Comparison of ENCODE assay signal across 20 mouse cellular contexts in genomic region chr2:42370180-42371101, GRCm38 (mm10).
A peak's percentile ranks its signal among the peaks of the same experiment; 100 is the strongest.
DNase-seq lines count a peak whose midpoint lies in the region; ATAC-seq and TF ChIP-seq lines count a peak whose summit lies in the region.
"Had no signal": no experiment of that assay in that cellular context is flagged by ENCODE, and none has a peak within 500 bp of the region (broad histone marks: within the 10 kb centered on the region; RNA-seq: fewer than 3 reads in every experiment).

No protein-coding gene starts in this region.

- no peak for TF ChIP-seq CTCF in forebrain, postnatal 0 days (IDR thresholded peaks at IDR 0.05; ENCODE audit: low read depth)
- no peak for TF ChIP-seq CTCF in brain, embryonic 14.5 days (IDR thresholded peaks at IDR 0.05; ENCODE audit: borderline replicate concordance, extremely low read depth, insufficient read depth, insufficient read length)

- 40% methylated on average over 4 of the region's 4 CpGs for WGBS in forebrain, embryonic 13.5 days
- 31% methylated on average over 4 of the region's 4 CpGs for WGBS in forebrain, postnatal 0 days
- WGBS in neural tube, embryonic 13.5 days = 65% methylated on average over 4 of the region's 4 CpGs
- WGBS in forebrain, embryonic 15.5 days = 34% methylated on average over 4 of the region's 4 CpGs
- WGBS in hindbrain, embryonic 12.5 days = 73% methylated on average over 4 of the region's 4 CpGs

- no peak for TF ChIP-seq POLR2A in brain, embryonic 14.5 days (IDR thresholded peaks at IDR 0.05; ENCODE audit: borderline replicate concordance, extremely low read depth, insufficient read depth, insufficient read length, poor library complexity, severe bottlenecking)

- DNase-seq in forebrain, postnatal 0 days = no peak
- DNase-seq in neural tube, embryonic 10.5 days (ENCODE audit: extremely low spot score, low spot score) = no peak
- DNase-seq in brain, embryonic 14.5 days (ENCODE audit: low read depth) = peak; percentile 61
- no peak for DNase-seq in cerebellum, adult 8-10 months
- DNase-seq: adrenal gland, adult 2 months; adrenal gland, postnatal 10 days; adrenal gland, postnatal 25 days; cerebellum, adult 11-12 months; cerebellum, adult 2 months; cerebellum, adult 9-11 months; cerebellum, postnatal 14 days; cerebellum, postnatal 36 days; embryo, embryonic 11 days had no signal

- no peak overlapping the region for H3K4me3 ChIP-seq in forebrain, embryonic 13.5 days
- no peak overlapping the region for H3K4me3 ChIP-seq in forebrain, postnatal 0 days (ENCODE audit: low read depth, low read length)
- H3K4me3 ChIP-seq in neural tube, embryonic 13.5 days = no peak overlapping the region
- H3K4me3 ChIP-seq in forebrain, embryonic 15.5 days = no peak overlapping the region
- H3K4me3 ChIP-seq in hindbrain, embryonic 12.5 days = no peak overlapping the region
- H3K4me3 ChIP-seq: embryonic facial prominence, embryonic 13.5 days; embryonic facial prominence, embryonic 15.5 days; erythroblast, embryonic 14.5 days had no signal

- no peaks in the 10 kb centered on the region for H3K4me1 ChIP-seq in forebrain, embryonic 13.5 days
- no peaks in the 10 kb centered on the region for H3K4me1 ChIP-seq in forebrain, postnatal 0 days (ENCODE audit: insufficient read depth)
- no peaks in the 10 kb centered on the region for H3K4me1 ChIP-seq in neural tube, embryonic 13.5 days (replicated peaks)
- peaks cover 3% of the 10 kb centered on the region; the same call in 1 of the 2 replicates for H3K4me1 ChIP-seq in forebrain, embryonic 15.5 days
- H3K4me1 ChIP-seq in hindbrain, embryonic 12.5 days = no peaks in the 10 kb centered on the region
- H3K4me1 ChIP-seq: embryonic facial prominence, embryonic 13.5 days; embryonic facial prominence, embryonic 15.5 days had no signal

- H3K27me3 ChIP-seq in forebrain, embryonic 13.5 days = no peaks in the 10 kb centered on the region
- H3K27me3 ChIP-seq in forebrain, postnatal 0 days (ENCODE audit: insufficient read depth, low read length) = no peaks in the 10 kb centered on the region
- no peaks in the 10 kb centered on the region for H3K27me3 ChIP-seq in neural tube, embryonic 13.5 days
- no peaks in the 10 kb centered on the region for H3K27me3 ChIP-seq in forebrain, embryonic 15.5 days
- H3K27me3 ChIP-seq in hindbrain, embryonic 12.5 days = no peaks in the 10 kb centered on the region
- H3K27me3 ChIP-seq: embryonic facial prominence, embryonic 13.5 days; embryonic facial prominence, embryonic 15.5 days had no signal

- no peaks in the 10 kb centered on the region for H3K36me3 ChIP-seq in forebrain, embryonic 13.5 days (ENCODE audit: poor library complexity, severe bottlenecking)
- no peaks in the 10 kb centered on the region for H3K36me3 ChIP-seq in forebrain, postnatal 0 days (ENCODE audit: insufficient read depth)
- no peaks in the 10 kb centered on the region for H3K36me3 ChIP-seq in neural tube, embryonic 13.5 days
- no peaks in the 10 kb centered on the region for H3K36me3 ChIP-seq in forebrain, embryonic 15.5 days
- H3K36me3 ChIP-seq in hindbrain, embryonic 12.5 days = no peaks in the 10 kb centered on the region
- H3K36me3 ChIP-seq: embryonic facial prominence, embryonic 13.5 days; embryonic facial prominence, embryonic 15.5 days had no signal

- no peak overlapping the region for H3K27ac ChIP-seq in forebrain, embryonic 13.5 days
- H3K27ac ChIP-seq in forebrain, postnatal 0 days (ENCODE audit: low read depth, low read length) = no peak overlapping the region
- no peak overlapping the region for H3K27ac ChIP-seq in neural tube, embryonic 13.5 days (replicated peaks)
- no peak overlapping the region for H3K27ac ChIP-seq in forebrain, embryonic 15.5 days (replicated peaks)
- no peak overlapping the region for H3K27ac ChIP-seq in hindbrain, embryonic 12.5 days
- H3K27ac ChIP-seq: embryonic facial prominence, embryonic 13.5 days; embryonic facial prominence, embryonic 15.5 days had no signal

- H3K9me3 ChIP-seq in forebrain, embryonic 13.5 days (replicated peaks) = no peaks in the 10 kb centered on the region
- H3K9me3 ChIP-seq in forebrain, postnatal 0 days (ENCODE audit: low read length) = no peaks in the 10 kb centered on the region
- no peaks in the 10 kb centered on the region for H3K9me3 ChIP-seq in neural tube, embryonic 13.5 days
- H3K9me3 ChIP-seq in forebrain, embryonic 15.5 days = no peaks in the 10 kb centered on the region
- H3K9me3 ChIP-seq in hindbrain, embryonic 12.5 days (replicated peaks) = no peaks in the 10 kb centered on the region
- H3K9me3 ChIP-seq: embryonic facial prominence, embryonic 13.5 days; embryonic facial prominence, embryonic 15.5 days had no signal

- ATAC-seq in forebrain, embryonic 13.5 days = peak; percentile 74
- ATAC-seq in forebrain, postnatal 0 days = no peak
- peak; percentile 61 for ATAC-seq in neural tube, embryonic 13.5 days (ENCODE audit: low read depth)
- ATAC-seq in forebrain, embryonic 15.5 days (replicated peaks) = peak; percentile 58; the same call in 1 of the 2 replicates
- ATAC-seq in hindbrain, embryonic 12.5 days (ENCODE audit: low FRiP score) = no peak

- no peak overlapping the region for H3K9ac ChIP-seq in forebrain, embryonic 13.5 days
- H3K9ac ChIP-seq in forebrain, postnatal 0 days = no peak overlapping the region
- H3K9ac ChIP-seq in neural tube, embryonic 13.5 days = no peak overlapping the region
- no peak overlapping the region for H3K9ac ChIP-seq in forebrain, embryonic 15.5 days (replicated peaks)
- no peak overlapping the region for H3K9ac ChIP-seq in hindbrain, embryonic 12.5 days
- H3K9ac ChIP-seq: embryonic facial prominence, embryonic 13.5 days; embryonic facial prominence, embryonic 15.5 days had no signal

- H3K4me2 ChIP-seq in forebrain, embryonic 13.5 days = no peak overlapping the region
- no peak overlapping the region for H3K4me2 ChIP-seq in forebrain, postnatal 0 days (ENCODE audit: low read depth)
- no peak overlapping the region for H3K4me2 ChIP-seq in neural tube, embryonic 13.5 days
- H3K4me2 ChIP-seq in forebrain, embryonic 15.5 days (replicated peaks) = no peak overlapping the region
- no peak overlapping the region for H3K4me2 ChIP-seq in hindbrain, embryonic 12.5 days (replicated peaks)
- H3K4me2 ChIP-seq: embryonic facial prominence, embryonic 13.5 days; embryonic facial prominence, embryonic 15.5 days had no signal

Comparison
In these comparisons a context has a peak if more than half of its experiments do, and no peak if none do; other contexts are left out.
1. ATAC-seq: peak in forebrain, embryonic 13.5 days (single experiment), neural tube, embryonic 13.5 days (single experiment) and forebrain, embryonic 15.5 days (single experiment); none in forebrain, postnatal 0 days (single experiment) and hindbrain, embryonic 12.5 days (single experiment).